Mouse (Mus musculus): ENCODE results near the gene Icam2. TPM values are rescaled to one million over a fixed set of nuclear protein-coding genes. Genes with fewer than 3 reads are reported as not detected.

The Icam2 gene
- polyA plus RNA-seq, 1 experiment from 2014 or later: 18.6 TPM

DNA sequence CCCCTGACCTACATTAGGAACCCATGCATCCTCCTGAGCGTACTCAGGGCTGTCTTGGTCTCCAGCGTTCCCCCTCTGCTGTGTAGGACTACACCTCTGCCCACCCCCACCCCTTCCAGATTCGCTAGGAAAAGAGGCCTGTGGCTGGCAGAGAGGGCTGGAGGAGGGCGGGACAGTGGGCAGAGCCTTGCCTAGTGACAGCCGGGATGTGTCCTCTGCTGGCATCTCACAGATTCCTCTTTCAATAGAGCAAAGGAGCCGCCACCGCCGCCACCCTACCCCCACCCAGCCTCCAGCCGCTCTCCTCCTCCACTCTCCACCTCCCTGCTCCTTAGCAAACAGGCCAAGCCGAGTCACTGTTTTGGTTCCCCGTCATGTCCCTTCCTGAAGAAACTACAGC is 23.2 kb downstream of the Icam2 start:
- no peak overlapping the region; the same call in 1 of the 2 replicates for H3K9ac ChIP-seq
- no peaks in the 10 kb centered on the region for H3K9me3 ChIP-seq (ENCODE audit: control insufficient read depth, low read length)
- no peaks in the 10 kb centered on the region for H3K27me3 ChIP-seq (ENCODE audit: control insufficient read depth, insufficient read depth, low read length)
- no peaks in the 10 kb centered on the region for H3K36me3 ChIP-seq (replicated peaks; ENCODE audit: control insufficient read depth, insufficient read depth)
- no peak overlapping the region for H3K27ac ChIP-seq
- no peaks in the 10 kb centered on the region; the same call in 1 of the 2 replicates for H3K4me1 ChIP-seq (replicated peaks; ENCODE audit: control insufficient read depth, insufficient read depth, low read length)
- ATAC-seq (ENCODE audit: low FRiP score) (peak; percentile 51; the same call in 1 of the 2 replicates), DNase-seq (ENCODE audit: low spot score) (no peak)
- H3K4me3 ChIP-seq (replicated peaks; ENCODE audit: low read length): no peak overlapping the region
- H3K4me2 ChIP-seq (replicated peaks): 0 out of 2 replicates have a peak overlapping the region, but pooled peaks have one; percentile 5
- WGBS: 4% methylated on average over 9 of the region's 11 CpGs

DNA sequence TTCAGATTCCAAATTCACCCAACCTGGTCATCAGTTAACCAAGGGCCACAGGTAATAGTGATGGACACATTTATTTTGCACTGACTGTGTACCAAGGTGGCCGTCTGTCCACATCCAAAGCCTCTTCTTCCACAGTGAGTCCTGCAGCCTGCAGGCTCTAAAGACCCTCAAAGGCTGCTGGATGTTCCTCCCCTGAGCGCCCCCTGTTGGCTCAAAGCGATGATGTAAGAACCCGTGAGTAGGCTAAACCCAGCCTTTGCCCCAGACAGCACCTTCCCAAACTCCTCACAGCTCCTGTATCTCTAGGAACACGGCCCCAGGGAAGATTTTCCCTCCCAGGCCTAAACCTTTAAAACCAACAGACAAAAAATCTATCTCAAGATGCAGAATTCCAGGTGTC is 28.5 kb downstream of the Icam2 start:
- Histone ChIP-seq H3K27ac (no peak overlapping the region), H3K27me3 (ENCODE audit: control insufficient read depth, insufficient read depth, low read length) (no peaks in the 10 kb centered on the region), H3K4me3 (replicated peaks; ENCODE audit: low read length) (no peak overlapping the region), H3K36me3 (replicated peaks; ENCODE audit: control insufficient read depth, insufficient read depth) (no peaks in the 10 kb centered on the region), H3K4me2 (replicated peaks) (no peak overlapping the region), H3K9ac (no peak overlapping the region), H3K9me3 (ENCODE audit: control insufficient read depth, low read length) (no peaks in the 10 kb centered on the region), H3K4me1 (replicated peaks; ENCODE audit: control insufficient read depth, insufficient read depth, low read length) (no peaks in the 10 kb centered on the region)
- ATAC-seq (ENCODE audit: low FRiP score) (no peak), DNase-seq (ENCODE audit: low spot score) (no peak)
- 18% methylated on average over 5 of the region's 5 CpGs for WGBS

DNA sequence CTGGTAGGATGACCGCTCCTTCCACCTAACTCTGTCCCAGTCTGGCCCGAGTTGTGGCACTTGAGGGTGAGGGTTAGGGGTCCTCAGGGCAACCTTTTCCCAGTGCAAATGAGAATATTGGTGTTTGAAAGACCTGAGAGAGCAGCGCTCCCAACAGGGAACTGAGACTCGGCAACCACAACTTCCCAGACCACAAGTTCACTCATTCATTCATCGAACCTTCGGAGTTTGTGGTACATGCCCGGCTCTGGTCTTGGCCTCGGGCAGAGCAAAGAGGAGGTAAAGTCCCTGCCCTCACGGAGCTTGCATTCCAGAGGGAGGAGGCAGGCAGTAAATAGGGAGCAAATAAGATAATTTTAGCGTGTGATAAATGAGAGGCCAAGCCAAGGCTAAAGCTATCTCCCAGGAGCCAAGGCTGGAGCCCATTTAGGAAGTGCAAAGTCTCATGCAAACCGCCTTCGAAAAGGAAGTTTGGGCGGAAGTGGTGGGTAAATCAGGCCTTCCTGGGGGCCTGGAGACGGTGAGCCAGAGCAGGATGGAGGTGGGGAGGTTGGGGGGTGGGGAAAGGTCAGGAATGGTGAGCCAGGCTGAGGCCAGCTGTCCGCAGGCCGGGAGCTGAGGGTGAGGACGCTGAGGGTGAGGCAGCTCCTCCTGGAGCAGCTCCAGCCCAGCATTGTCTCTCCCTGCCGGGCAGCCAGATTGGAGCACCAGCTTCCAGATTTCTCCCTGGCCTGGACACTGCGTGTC is 32.3 kb downstream of the Icam2 start:
- no peaks in the 10 kb centered on the region for H3K36me3 ChIP-seq (replicated peaks; ENCODE audit: control insufficient read depth, insufficient read depth)
- H3K4me2 ChIP-seq (replicated peaks): no peak overlapping the region
- no peak overlapping the region for H3K9ac ChIP-seq
- H3K27ac ChIP-seq: no peak overlapping the region
- no peaks in the 10 kb centered on the region for H3K9me3 ChIP-seq (ENCODE audit: control insufficient read depth, low read length)
- no peak overlapping the region for H3K4me3 ChIP-seq (replicated peaks; ENCODE audit: low read length)
- no peaks in the 10 kb centered on the region for H3K4me1 ChIP-seq (replicated peaks; ENCODE audit: control insufficient read depth, insufficient read depth, low read length)
- DNase-seq (ENCODE audit: low spot score): no peak
- ATAC-seq (ENCODE audit: low FRiP score): no peak
- 73% methylated on average over 19 of the region's 19 CpGs for WGBS
- H3K27me3 ChIP-seq (ENCODE audit: control insufficient read depth, insufficient read depth, low read length): no peaks in the 10 kb centered on the region

DNA sequence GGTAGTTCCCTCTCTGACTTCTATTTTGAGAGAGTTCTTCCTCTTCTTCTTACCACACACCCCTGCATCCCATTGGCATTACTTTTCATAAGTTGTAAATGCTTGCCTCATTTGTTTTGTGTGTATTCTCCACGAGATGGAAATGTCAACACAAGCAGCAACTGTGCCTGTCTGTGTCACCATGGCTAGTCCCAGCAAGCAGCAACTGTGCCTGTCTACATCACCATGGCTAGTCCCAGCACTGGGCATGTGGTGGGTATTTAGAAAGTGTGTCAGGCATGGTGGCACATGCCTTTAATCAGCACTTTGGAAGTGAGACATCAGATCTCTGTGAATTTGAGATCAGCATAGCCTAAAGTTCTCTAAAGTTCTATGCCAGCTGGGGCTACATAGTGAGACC is 33.7 kb downstream of the Icam2 start:
- WGBS: 68% methylated on average over 1 of the region's 1 CpGs
- Histone ChIP-seq H3K27ac (no peak overlapping the region), H3K4me1 (replicated peaks; ENCODE audit: control insufficient read depth, insufficient read depth, low read length) (no peaks in the 10 kb centered on the region), H3K4me2 (replicated peaks) (no peak overlapping the region), H3K36me3 (replicated peaks; ENCODE audit: control insufficient read depth, insufficient read depth) (no peaks in the 10 kb centered on the region), H3K27me3 (ENCODE audit: control insufficient read depth, insufficient read depth, low read length) (no peaks in the 10 kb centered on the region), H3K4me3 (replicated peaks; ENCODE audit: low read length) (no peak overlapping the region), H3K9me3 (ENCODE audit: control insufficient read depth, low read length) (no peaks in the 10 kb centered on the region), H3K9ac (no peak overlapping the region)
- DNase-seq (ENCODE audit: low spot score) (no peak), ATAC-seq (ENCODE audit: low FRiP score) (no peak)

DNA sequence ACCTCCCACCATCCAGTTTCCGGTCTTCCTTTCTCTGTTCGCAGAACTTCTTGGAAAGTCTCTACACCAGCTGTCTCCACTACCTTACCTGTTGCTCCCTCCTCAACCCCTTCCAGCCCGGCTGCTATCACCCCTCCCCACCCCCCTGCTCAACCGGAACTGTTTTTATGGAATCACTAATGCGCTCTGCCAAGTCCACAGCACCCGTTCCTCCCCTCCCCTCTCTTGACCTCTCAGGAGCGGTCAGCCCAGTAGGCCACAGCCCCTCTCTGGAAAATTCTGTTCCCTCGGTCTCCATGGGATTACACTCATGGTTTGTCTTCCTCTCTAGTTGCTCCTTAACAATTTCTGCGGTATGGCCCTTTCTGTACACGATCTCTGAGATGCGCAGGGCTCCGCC is 34.7 kb downstream of the Icam2 start, which contains the start of gene Scn4a:
TSS of gene Scn4a (minus strand) at position 101 of the 400 bp plus-strand sequence.
- no peak within 1 kb of the TSS for H3K9ac ChIP-seq
- H3K9me3 ChIP-seq (ENCODE audit: control insufficient read depth, low read length): no peaks in the 10 kb centered on the region
- H3K27me3 ChIP-seq (ENCODE audit: control insufficient read depth, insufficient read depth, low read length): no peaks in the 10 kb centered on the region
- no peak for DNase-seq (ENCODE audit: low spot score)
- H3K27ac ChIP-seq: no peak within 1 kb of the TSS
- no peak for ATAC-seq (ENCODE audit: low FRiP score)
- 91% methylated on average over 12 of the region's 12 CpGs for WGBS
- no peak within 1 kb of the TSS for H3K4me2 ChIP-seq (replicated peaks)
- H3K4me1 ChIP-seq (replicated peaks; ENCODE audit: control insufficient read depth, insufficient read depth, low read length): no peaks in the 10 kb centered on the region
- no peak within 1 kb of the TSS for H3K4me3 ChIP-seq (replicated peaks; ENCODE audit: low read length)
- H3K36me3 ChIP-seq (replicated peaks; ENCODE audit: control insufficient read depth, insufficient read depth): no peaks in the 10 kb centered on the region

DNA sequence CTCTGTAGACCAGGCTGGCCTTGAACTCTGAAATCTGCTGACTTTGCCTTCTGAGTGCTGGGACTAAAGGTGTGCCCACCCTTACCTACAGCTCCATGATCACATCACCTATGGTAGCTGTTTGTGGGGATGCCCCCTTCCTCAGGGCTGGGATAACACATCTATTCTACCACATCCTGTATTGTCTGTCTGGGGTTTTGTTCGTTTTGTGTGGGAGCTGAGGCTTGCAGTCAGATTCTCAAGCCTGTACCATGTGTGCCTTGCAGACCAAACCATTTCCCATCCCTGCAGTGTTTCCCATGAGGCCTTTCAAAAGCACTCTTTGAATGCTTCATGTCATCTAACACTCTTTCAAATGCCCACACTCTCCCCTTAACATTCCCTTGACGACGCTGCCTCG is 35.9 kb downstream of the Icam2 start:
- Histone ChIP-seq H3K4me3 (replicated peaks; ENCODE audit: low read length) (no peak overlapping the region), H3K27ac (no peak overlapping the region), H3K4me1 (replicated peaks; ENCODE audit: control insufficient read depth, insufficient read depth, low read length) (no peaks in the 10 kb centered on the region), H3K27me3 (ENCODE audit: control insufficient read depth, insufficient read depth, low read length) (no peaks in the 10 kb centered on the region), H3K36me3 (replicated peaks; ENCODE audit: control insufficient read depth, insufficient read depth) (no peaks in the 10 kb centered on the region), H3K9ac (no peak overlapping the region), H3K9me3 (ENCODE audit: control insufficient read depth, low read length) (no peaks in the 10 kb centered on the region), H3K4me2 (replicated peaks) (no peak overlapping the region)
- ATAC-seq (ENCODE audit: low FRiP score): no peak
- no peak for DNase-seq (ENCODE audit: low spot score)
- 75% methylated on average over 4 of the region's 4 CpGs for WGBS

DNA sequence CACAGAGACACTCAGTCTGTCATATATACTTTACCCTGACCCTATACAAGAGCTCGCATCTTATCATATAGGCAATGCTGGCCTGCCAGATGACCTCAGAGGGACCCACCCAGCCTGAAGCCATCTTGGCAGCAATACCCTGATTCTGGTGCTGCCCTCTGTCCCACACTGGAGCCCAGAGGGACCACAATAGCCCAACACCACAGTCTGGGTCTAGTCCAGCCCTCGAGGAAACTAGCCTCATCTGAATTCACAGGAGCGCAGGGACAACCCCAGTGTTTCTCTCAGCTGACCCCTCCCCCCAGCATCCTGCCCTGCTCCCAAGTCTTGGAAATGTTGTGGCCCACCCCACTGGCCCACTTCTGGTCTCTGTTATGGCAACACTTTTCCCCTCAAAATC is 36.6 kb downstream of the Icam2 start:
- Histone ChIP-seq H3K27ac (no peak overlapping the region), H3K9me3 (ENCODE audit: control insufficient read depth, low read length) (no peaks in the 10 kb centered on the region), H3K36me3 (replicated peaks; ENCODE audit: control insufficient read depth, insufficient read depth) (no peaks in the 10 kb centered on the region), H3K4me1 (replicated peaks; ENCODE audit: control insufficient read depth, insufficient read depth, low read length) (no peaks in the 10 kb centered on the region), H3K9ac (no peak overlapping the region), H3K27me3 (ENCODE audit: control insufficient read depth, insufficient read depth, low read length) (no peaks in the 10 kb centered on the region), H3K4me2 (replicated peaks) (no peak overlapping the region), H3K4me3 (replicated peaks; ENCODE audit: low read length) (no peak overlapping the region)
- no peak for DNase-seq (ENCODE audit: low spot score)
- ATAC-seq (ENCODE audit: low FRiP score): no peak
- 62% methylated on average over 3 of the region's 3 CpGs for WGBS

DNA sequence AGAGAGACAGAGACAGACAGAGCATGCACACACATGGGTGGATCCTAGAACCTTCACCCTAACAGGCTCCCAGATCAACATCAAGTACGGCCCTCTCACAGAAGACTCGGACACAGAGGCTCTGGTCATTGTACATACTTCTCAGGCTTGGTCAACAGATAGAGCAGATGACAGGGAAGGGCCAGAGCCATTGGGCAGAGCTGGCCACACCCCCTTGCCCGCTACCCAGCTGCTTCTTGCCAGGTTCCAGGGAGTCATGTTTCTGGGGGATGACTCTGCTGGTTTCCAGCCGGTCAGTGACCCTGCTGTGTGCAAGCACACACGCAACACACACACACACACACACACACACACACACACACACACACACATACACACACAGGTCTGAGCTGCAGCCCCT is 37.0 kb downstream of the Icam2 start:
- Histone ChIP-seq H3K9me3 (ENCODE audit: control insufficient read depth, low read length) (no peaks in the 10 kb centered on the region), H3K27me3 (ENCODE audit: control insufficient read depth, insufficient read depth, low read length) (no peaks in the 10 kb centered on the region), H3K27ac (no peak overlapping the region), H3K4me2 (replicated peaks) (no peak overlapping the region), H3K9ac (no peak overlapping the region), H3K4me3 (replicated peaks; ENCODE audit: low read length) (no peak overlapping the region), H3K4me1 (replicated peaks; ENCODE audit: control insufficient read depth, insufficient read depth, low read length) (no peaks in the 10 kb centered on the region), H3K36me3 (replicated peaks; ENCODE audit: control insufficient read depth, insufficient read depth) (no peaks in the 10 kb centered on the region)
- 68% methylated on average over 5 of the region's 5 CpGs for WGBS
- ATAC-seq (ENCODE audit: low FRiP score) (no peak), DNase-seq (ENCODE audit: low spot score) (no peak)

DNA sequence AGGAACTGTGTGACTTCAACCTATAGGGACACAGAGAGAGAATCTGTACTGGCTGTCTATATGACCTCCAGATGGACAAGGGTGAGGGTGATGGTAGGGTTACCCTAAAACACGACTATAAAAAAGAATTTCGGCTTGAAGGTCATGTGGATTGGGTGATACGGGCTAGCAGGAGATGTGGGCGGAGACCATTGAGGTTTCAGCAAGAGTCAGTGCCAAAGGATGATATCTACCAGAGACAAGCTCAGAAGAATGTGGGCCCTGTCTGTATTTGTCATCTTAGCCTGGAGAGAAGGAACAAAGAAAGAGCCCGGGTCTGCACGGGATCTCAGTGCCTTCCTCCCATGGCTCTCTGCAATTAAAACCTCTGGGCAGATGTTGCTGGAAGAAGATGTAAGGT is 38.1 kb downstream of the Icam2 start:
- no peak overlapping the region for H3K9ac ChIP-seq
- ATAC-seq (ENCODE audit: low FRiP score) (no peak), DNase-seq (ENCODE audit: low spot score) (no peak)
- 88% methylated on average over 6 of the region's 6 CpGs for WGBS
- H3K9me3 ChIP-seq (ENCODE audit: control insufficient read depth, low read length): no peaks in the 10 kb centered on the region
- no peaks in the 10 kb centered on the region for H3K27me3 ChIP-seq (ENCODE audit: control insufficient read depth, insufficient read depth, low read length)
- H3K4me2 ChIP-seq (replicated peaks): no peak overlapping the region
- no peaks in the 10 kb centered on the region for H3K4me1 ChIP-seq (replicated peaks; ENCODE audit: control insufficient read depth, insufficient read depth, low read length)
- no peaks in the 10 kb centered on the region for H3K36me3 ChIP-seq (replicated peaks; ENCODE audit: control insufficient read depth, insufficient read depth)
- H3K4me3 ChIP-seq (replicated peaks; ENCODE audit: low read length): no peak overlapping the region
- H3K27ac ChIP-seq: no peak overlapping the region

DNA sequence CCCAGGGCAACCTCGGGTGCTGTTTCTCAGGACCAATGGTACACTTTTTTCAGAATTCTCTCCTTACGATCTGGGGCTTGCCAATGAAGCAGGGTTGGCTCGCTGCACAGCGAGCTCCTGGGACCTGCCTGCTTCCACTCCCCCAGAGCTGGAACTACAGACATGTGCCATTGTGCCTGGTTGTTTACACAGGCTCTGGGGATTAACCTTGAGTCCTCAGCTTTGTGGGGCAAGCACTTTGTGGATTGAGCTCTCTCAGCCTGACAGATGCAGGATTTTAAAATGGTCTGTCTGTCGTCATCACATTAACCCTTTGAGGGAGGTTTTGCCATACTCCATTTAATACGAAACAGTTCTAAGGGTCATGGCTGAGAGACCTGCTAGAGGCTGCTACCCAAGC is 43.0 kb downstream of the Icam2 start:
- Histone ChIP-seq H3K27me3 (ENCODE audit: control insufficient read depth, insufficient read depth, low read length) (no peaks in the 10 kb centered on the region), H3K4me2 (replicated peaks) (no peak overlapping the region), H3K36me3 (replicated peaks; ENCODE audit: control insufficient read depth, insufficient read depth) (no peaks in the 10 kb centered on the region), H3K9me3 (ENCODE audit: control insufficient read depth, low read length) (no peaks in the 10 kb centered on the region), H3K27ac (no peak overlapping the region), H3K4me3 (replicated peaks; ENCODE audit: low read length) (no peak overlapping the region), H3K9ac (no peak overlapping the region), H3K4me1 (replicated peaks; ENCODE audit: control insufficient read depth, insufficient read depth, low read length) (no peaks in the 10 kb centered on the region)
- DNase-seq (ENCODE audit: low spot score): no peak
- WGBS: 58% methylated on average over 6 of the region's 6 CpGs
- no peak for ATAC-seq (ENCODE audit: low FRiP score)
